Mouse (Mus musculus) induced T-regulatory cell, adult 2 months (primary cell): ENCODE data around the gene Afg1l.

Source experiments
- DNase-seq: peaks from one replicate; pipeline ENCODE4 v3.0.0-alpha.2; 2012; ENCODE audit warnings: low read depth

Gene Afg1l

DNA sequence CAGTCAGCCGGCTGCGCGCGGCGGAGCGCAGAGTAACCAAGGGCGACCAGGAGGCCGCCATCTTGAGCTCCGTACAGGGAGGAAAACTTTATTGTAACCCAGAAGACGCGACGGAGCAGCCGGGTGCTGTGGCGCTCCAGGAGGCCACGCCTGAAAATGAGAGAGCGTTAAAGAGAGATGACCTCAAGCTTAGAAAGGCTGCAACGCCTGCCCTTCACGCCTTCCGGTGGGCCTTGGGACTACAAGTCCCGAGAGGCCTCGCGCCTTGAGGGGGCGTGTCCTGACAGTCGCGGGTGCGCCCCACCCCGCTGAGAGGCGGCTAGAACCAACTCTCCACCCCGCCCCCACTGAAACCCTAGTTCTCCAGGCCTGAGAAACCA, at the start of gene Afg1l:
TSS of gene Afg1l (minus strand) at position 225 of the 380 bp plus-strand sequence.
- DNase-seq = peak; percentile 98

- DNase-seq = no peak
Observed at GRCm38 (mm10) chr10:42525682-42526081, 47.3 kb upstream of the Afg1l start.

DNA sequence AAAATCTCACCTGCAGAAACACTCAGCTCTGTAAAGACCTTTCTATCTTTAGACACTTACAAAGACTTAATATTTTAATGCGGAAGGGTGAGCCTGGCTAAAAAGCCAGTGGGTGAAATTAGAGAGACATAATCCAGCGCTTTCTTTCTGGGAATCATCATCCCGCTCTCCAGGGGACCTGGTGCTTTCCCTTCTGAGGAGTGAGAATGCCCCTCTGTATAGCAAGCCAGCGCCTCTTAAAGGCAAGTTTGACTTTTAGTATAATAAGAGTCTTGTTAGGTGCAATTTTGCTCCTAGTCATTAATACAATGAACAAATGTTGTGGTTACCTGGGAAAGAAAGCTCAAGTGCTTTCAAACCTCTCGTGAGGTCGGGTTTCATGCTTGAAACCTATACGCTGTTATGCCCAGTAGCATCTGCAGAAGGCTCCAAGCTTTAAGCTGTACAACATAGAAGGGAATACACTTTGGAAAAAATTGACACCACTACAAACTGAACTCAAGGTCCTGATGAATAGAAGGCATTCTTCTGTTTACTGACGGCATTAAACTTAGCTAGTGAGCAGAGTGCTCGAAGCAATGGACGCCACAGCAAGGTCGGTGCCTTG, 45.3 kb upstream of the Afg1l start:
- DNase-seq = no peak

DNA sequence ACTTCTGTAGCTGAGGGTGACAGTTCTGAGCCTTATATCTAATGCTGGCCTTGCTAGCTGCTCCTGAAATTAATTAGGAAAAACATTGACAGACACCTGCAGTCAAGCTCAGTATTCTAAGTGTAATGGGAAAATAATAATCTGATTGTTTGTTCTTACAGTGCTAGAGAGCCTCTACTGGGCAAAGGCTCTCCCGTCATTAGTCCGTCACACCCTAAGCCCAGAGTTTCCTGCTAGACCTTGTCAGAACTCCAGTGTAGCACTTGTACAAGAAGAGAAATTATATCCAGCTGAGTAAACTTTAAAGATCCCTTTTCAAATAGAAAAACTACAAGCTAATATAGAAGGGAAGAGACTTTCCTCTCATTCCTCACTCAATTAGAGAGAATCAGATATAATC, 44.5 kb upstream of the Afg1l start:
- no peak for DNase-seq

- DNase-seq = no peak
Observed at GRCm38 (mm10) chr10:42521315-42521981, 43.1 kb upstream of the Afg1l start.

DNA sequence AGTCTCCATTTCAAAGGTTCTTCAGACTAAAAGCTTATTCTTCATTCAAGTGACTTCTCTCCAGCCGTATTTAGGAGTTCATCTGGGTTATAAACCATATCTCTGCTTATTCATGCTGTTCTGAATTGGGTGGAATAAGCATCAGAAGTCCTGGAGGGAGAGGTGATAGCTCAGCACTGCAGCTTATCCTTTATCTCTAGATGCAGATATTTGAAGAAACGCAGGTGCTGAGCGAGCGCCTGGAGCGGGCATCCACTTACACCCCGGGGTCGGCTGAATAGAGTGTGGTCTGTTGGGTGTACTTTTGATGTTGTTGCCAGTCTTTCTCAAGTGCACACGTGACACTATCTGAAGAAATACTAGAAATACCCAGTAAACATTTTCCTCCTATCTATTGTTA, 40.0 kb upstream of the Afg1l start:
- DNase-seq = no peak

DNA sequence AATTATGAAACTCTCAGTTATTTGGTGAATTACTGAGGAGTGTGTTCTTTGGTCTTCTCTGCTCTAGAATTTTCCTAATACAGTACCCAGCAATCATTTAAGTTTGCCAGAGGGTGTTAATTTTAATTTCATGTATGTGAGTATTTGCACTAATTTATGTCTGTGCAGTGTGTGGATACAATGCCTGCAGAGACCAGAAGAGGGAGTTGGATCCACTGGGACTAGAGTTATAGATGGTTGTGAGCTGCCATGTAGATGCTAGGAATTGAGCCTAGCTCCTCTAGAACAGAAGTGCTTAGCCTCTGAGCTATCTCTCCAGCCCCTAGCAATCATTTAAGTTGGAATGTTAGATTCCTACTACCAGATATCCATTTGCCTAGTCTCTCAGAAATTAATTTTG, 35.8 kb upstream of the Afg1l start:
- DNase-seq = no peak

- no peak for DNase-seq
Observed at GRCm38 (mm10) chr10:42511184-42512135, 33.1 kb upstream of the Afg1l start.

- DNase-seq = peak; percentile 32
Observed at GRCm38 (mm10) chr10:42510141-42510540, 31.8 kb upstream of the Afg1l start.

DNA sequence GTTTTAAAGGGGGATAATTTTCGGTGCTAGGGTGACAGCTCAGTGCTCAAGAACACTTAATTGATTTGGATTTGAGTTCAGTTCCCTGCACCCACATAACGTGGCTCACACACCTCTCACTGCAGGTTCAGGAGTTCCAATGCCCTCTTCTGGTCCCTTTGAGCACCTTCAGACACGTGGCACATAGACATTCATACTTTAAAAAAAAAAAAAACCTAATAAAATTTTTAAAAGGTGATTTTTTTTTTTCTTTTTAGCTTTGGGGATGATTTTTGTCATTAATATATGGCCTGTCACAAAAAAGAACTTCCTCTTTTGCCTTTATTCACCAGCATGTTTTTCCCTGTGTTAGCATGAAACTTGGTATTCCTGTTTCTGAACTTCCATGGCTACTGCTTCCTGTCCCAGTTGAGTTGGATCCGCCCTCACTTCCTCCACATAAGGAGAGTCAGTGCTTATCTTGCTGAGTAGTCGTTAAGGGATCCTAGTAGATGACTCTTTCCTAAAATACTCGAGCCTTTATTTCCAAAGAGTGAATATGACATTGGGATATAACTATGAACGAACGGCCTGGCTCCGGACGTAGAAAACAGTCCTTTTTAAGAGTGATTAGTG, 25.8 kb upstream of the Afg1l start:
- no peak for DNase-seq

DNA sequence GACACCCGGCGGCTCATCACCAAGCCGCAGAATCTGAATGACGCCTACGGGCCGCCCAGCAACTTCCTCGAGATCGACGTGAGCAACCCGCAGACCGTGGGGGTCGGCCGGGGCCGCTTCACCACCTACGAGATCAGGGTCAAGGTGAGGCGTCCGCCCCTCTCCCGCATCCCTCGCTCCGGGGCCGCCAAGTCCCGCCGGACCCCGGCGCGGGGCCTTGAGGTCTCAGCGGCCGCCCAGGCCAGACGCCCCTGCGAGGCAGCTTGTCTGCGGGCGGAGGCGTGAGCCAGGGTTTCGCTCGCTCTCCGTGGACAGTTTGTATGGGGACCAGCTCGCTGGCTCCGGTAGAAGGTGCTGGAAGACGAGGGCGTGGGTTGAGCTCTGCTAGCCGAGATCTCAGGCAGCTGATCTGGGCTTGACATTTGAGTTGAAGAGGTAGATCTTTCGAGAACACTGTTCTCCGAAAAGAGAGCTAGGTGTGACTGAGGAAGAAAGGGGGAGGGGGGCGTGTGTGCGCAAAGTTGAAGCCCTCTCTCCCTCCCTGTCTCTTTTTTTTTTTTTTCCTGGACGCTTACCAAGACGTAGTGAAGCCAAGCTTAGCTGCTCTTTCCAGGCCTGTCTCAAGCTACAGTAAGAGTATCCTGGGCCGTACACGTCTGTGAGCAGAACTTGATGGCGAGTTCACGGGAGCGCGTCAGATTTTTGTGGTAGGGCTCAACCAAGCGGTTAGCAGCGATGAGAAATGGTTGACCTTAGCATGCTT, 24.2 kb upstream of the Afg1l start:
- DNase-seq = no peak

DNA sequence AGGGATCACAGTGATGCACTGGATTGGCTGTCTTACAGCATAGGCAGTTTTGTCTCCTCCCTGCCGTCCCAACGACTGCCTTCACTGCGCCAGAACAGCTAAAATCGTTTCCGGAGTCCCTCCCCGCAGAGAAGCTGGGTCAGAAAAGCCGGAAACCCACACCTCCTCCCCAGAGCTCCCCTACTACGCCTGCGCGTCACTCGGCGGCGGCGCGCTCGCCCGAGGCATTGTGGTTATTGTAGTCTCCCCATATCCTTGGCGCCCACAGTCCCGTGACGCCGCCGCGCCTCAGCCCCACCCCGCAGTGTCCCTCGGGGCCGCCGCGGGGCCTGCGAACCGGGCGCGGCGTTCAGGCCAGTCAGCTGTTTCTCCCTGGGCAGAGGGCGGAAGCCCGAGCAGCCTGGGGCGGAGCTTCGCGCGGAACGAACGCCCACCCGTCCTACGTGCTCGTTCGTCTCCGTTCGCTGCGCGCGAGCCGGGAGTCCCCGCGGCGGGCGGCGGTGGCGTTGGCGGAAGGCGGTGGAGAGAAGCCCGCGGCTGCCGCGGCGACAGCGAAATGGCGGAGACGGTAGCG, 23.5 kb upstream of the Afg1l start, which contains the start of gene Snx3:
TSS of gene Snx3 (plus strand) at position 256 of the 574 bp plus-strand sequence.
- peak; percentile 98 for DNase-seq

- peak; percentile 62 for DNase-seq
Observed at GRCm38 (mm10) chr10:42501161-42501560, 22.8 kb upstream of the Afg1l start.

- no peak for DNase-seq
Observed at GRCm38 (mm10) chr10:42500611-42501010, 22.2 kb upstream of the Afg1l start.

- DNase-seq = no peak
Observed at GRCm38 (mm10) chr10:42493000-42493399, 14.6 kb upstream of the Afg1l start.

DNA sequence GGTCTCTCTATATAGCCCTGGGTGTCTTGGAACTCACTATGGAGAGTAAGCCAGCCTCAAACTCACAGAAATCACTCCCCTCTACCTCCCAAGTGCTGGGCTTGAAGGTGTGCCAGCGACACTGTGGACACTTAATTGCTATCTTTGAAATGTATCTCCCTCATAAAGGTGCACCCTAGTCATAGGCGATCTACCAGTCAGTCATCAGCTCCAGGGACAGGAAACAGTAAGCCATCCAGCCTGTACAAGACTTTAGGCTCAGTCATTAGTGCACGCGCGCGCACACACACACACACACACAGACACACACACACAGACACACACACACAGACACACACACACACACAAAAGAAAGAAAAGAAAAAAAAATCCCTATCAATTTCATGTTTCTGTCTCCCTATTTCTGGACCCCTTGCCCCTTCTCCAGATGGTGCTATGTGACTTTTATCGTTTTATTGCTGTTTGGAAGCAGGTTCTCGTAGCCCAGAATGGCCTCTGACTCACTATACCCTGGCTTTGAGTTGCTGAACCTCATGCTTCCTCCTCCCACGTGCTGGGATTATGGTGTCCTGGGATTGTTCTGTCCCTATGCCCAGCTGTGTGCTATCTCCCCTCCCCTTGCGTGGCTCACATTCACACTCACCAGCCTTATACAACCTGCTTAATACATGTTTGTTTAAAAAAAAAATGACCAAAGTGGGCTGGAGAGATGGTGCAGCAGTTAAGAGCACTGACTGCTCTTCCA, 13.8 kb upstream of the Afg1l start:
- no peak for DNase-seq

- peak; percentile 35 for DNase-seq
Observed at GRCm38 (mm10) chr10:42491158-42491557, 12.8 kb upstream of the Afg1l start.

- DNase-seq = no peak
Observed at GRCm38 (mm10) chr10:42488606-42489296, 10.4 kb upstream of the Afg1l start.

- DNase-seq = no peak
Observed at GRCm38 (mm10) chr10:42480719-42481118, 2.4 kb upstream of the Afg1l start.
